Mouse (Mus musculus) thymus, postnatal 36 days (tissue): ENCODE results near the gene Ascc1.

Experiments used
- DNase-seq, 2 experiments: peaks; one replicate each; pipeline ENCODE4 v3.0.0; 2022; ENCODE audit warnings: mixed read lengths in 2 of 2

Ascc1 gene

GRCm38 (mm10) chr10:60002673-60003212, at the start of gene Ascc1, which contains the start of gene Anapc16:
Gene Ascc1, plus strand, starts transcription at chr10:60002805.
Gene Anapc16, minus strand, starts transcription at chr10:60003135.
- DNase-seq: peak; percentile 96 to 98

GRCm38 (mm10) chr10:59953564-59954039, 49.0 kb upstream of the Ascc1 start:
- peak in 1 of 2 experiments; percentile 57 for DNase-seq

DNA sequence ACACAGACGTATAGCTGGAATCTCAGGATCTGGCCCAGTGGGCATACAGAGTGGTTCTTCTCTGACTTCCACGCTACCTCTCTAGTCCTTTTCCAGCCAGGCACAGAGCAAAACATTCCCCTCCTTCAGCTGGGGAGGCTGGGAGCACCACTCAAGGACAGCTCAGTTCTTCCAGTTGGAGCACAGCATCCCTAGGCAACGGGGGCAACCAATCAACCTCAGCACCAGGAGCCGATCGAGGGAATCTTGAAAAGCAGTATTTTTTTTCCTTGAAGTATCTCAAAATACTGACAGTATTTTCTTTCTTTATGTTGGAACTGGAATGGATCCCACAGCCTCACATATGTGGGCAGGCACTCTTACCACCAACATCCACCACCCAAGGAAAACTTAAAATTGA, 45.9 kb upstream of the Ascc1 start:
- no peak for DNase-seq

DNA sequence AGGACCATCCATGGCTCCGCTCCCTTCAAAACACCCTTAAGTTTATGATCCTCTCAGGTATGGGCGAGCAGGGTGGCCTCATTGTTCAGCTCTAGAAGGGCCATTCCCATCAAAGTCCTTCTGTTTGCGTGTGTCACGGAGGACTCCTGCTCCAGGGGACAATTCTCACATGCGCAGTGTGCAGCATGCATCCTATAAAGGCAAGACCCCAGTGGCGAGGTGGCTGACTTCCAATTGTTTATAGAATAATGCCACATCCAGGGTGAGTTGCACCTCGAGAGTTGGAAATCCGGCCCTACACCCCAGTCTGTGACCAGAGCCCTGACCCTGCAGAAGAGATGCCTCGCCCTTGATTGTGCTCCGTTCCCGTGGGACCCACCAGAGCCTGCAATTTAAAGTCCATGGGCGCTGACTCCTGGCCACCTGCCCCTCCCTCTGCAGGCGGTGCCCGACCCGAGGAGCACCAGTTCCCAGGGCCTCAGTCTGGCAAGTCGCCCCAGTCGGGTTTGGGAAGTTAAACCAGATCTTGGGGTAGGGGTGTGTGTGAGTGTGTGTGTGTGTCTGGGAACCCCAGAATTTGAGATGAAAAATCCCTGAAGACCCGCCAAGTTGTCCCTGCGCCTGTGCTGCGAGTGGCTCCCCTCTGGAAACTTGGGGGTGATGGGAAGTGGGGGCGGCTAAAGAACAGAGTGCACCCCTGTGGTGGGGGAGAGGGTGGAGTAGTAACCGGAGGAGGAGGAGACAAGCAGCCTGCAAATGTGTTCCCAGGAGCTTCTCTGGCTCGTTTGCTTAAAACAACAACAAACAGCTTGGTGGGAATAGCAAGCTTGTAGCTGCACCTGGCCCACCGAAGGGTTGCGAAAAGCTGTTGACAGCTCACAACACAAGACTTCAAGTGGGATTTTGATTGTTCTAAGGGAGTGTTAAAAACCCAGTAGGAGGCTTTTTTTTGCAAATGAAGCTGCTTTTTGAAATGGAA, 45.1 kb upstream of the Ascc1 start:
- DNase-seq: peak; percentile 45 to 64

DNA sequence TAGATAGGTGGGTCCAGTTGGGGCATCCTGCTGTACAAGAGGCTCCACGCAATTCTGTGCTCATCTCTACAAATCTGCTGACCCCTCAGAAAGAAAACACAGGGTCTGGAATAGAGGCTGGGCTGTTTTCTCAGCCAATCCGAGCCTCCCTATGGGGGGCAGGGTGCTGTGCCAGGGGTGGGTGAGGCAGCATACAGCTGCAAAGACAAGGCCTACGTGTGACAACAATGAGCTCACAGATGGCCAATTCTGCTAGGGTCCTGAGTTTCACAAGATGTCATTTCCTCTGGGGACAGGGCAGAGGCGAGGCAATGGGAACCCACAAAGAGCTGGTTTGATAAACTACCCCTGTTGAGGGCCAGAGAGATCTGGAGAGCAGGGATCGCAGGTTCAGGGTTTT, 44.1 kb upstream of the Ascc1 start:
- DNase-seq: peak in 1 of 2 experiments; percentile 57

DNA sequence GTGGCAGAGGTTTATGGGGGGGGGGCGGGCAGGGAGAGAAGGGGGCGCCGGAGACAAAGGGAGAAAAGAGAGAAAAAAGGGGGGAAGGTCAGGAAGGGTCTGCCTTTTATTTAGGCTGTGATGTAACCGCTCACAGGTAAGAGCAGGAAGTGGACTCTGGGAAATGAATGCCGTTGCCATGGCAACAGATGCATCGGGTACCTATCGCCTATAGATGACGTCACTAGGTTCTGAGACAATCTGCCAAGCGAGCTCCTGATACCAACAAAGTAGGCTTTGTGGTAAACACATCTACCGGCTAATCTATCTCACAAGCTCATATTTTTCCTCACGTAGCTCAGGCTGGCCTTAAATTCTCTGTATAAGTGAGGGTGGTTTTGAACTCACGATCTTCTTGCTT, 43.1 kb upstream of the Ascc1 start:
- peak in 1 of 2 experiments; percentile 17 for DNase-seq

- DNase-seq: peak in 1 of 2 experiments; percentile 60
Measured at GRCm38 (mm10) chr10:59963609-59964008, 39.0 kb upstream of the Ascc1 start.

- peak; percentile 71 to 77 for DNase-seq
Measured at GRCm38 (mm10) chr10:59964504-59965361, 37.9 kb upstream of the Ascc1 start.

DNA sequence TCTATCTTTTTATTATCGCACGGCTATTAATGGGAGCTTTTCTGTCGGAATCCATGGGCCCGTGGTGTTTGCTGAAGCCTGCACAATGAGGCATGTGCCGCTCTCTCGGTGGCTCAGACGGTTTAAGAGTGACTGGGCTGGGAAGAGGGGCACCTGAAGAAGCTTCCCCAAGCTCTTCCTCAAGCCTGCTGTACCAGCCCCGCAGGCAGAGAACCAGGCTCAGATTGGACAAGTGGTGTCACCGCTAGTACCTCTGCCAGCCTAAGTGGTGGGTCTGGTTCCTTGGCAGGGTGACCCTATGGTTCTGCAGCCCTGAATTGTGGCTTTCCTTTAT, 37.3 kb upstream of the Ascc1 start:
- DNase-seq: peak in 1 of 2 experiments; percentile 20

DNA sequence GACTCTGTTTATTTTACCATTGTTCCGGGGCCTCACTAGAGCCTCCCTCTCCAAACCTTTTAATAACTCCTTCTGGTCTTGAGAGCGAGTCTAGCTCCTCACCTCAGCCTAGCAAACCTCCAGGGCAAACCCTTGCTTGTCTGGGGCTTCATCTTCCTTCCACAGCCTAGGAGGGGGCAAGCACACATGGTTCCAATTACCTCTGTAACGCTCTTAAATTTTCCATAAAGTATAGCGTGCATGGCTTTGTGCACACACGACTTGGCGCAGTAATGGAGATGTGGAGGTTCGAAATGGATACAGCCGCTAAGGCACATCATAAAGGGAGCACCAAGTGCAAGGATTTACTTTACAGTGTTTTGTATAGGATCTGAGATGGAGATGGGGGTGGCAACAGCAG, 36.8 kb upstream of the Ascc1 start:
- no peak for DNase-seq

DNA sequence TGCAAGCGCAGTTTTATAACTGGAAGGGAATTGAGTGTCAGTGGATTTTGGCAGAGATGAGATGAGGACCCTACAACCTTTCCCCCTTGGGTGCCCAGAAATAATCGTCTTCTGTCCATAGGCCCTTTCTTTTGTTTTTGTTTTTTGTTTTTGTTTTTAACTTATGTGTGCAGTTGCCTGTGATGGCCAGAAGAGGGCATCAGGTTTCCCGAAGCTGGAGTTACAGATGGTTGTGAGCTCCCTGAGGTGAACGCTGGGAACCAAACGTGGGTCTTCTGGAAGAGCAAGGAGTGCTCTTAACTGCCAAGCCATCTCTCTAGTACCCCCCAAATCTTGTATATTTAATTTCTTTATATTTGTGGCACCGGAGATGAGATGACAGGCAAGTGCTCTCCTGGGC, 35.9 kb upstream of the Ascc1 start:
- no peak for DNase-seq

GRCm38 (mm10) chr10:59967309-59967942, 35.2 kb upstream of the Ascc1 start:
- no peak for DNase-seq

- peak; percentile 69 to 83 for DNase-seq
Measured at GRCm38 (mm10) chr10:59969821-59970449, 32.7 kb upstream of the Ascc1 start.

GRCm38 (mm10) chr10:59970450-59971062, 32.0 kb upstream of the Ascc1 start:
- DNase-seq: peak; percentile 69 to 72

DNA sequence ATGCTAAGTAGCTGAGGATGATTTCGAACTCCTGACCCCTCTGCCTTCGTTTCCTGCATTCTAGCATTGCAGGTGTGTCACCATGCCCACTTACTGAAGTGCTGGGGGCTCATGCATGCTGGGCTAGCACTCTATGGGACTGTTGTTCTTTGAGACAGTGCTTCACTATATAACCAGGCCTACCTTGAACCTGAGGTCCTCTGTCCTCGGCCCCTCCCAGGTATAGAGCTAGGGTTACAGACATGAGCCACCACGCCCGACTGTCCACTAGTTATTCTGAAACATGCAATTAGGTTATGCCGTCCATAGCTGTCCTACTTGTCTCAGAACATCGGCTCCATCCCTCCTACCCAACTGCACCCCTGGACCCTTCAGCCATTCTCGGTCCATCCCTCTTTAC, 30.8 kb upstream of the Ascc1 start:
- DNase-seq: peak in 1 of 2 experiments; percentile 39

GRCm38 (mm10) chr10:59972534-59972933, 30.1 kb upstream of the Ascc1 start:
- DNase-seq: no peak

GRCm38 (mm10) chr10:59972999-59973398, 29.6 kb upstream of the Ascc1 start:
- no peak for DNase-seq

GRCm38 (mm10) chr10:59973400-59973799, 29.2 kb upstream of the Ascc1 start:
- no peak for DNase-seq

DNA sequence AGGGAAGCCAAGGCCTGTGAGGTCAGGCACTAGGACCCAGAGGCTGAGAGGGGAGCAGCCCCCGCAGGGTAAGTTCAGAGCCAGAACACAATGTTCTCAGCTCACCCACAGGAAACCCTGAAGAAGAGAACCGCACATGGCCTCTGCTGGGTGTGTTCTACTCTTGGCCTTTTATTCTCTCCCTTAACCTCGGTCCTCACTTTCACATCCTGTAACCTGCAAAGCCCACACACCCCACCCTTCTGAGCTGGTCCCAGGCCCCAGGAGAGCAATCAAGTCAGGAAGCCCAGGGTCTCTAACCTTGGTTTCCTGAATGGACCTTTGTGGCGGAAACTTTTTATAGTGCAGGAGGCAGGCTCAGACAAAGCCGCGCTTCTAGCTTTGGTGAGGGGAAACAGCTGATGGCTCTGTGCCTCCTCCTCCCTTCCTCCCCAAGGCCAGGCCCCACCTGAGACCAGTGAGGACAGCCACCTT, 28.4 kb upstream of the Ascc1 start:
- DNase-seq: peak; percentile 86 to 91

DNA sequence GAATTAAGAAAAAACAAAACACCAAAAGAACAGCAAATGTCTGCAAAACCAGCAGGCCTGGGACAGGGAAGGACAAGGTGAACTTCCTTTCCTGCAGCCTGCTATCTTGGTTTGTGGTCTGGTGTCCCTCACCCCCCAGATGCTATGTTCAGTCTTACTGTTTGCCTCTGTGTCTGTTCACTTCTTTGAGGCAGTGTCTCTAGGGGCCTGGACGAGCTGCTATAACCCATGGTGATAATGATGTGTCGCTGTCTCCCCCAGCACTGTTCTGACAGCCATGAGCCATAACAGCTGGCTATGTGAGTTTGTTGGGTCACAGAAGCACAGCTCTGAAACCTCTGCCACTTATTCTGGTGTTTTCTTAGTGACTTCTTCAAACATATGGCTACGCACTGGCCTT, 27.8 kb upstream of the Ascc1 start:
- DNase-seq: peak; percentile 64 to 66

DNA sequence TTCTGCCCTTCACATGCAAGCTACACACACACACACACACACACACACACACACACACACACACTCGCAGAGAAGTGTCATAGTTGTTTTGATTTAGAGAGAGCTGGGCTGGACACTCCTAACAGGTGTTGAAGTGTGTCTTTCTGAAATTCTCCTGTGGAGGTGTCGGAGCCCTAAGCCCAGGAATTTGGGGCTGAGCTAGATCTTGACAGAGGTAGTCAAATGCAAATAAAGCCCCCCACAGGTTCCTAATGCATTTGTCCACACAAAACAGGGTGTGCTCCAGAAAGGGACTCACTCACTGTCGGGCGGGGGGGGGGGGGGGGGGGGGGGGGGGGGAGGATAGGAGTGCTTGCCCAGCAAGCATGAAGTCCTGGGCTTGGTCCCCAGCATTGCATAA, 25.5 kb upstream of the Ascc1 start:
- no peak for DNase-seq
